Mouse (Mus musculus) cerebellum, postnatal 14 days (tissue): ENCODE measurements around the gene Aldh3b1.
A peak's percentile ranks its signal among the peaks of the same experiment; 100 is the strongest.

ENCODE experiments used
- DNase-seq, 2 experiments: peaks; one replicate each; pipeline ENCODE4 v3.0.0; 2021; ENCODE audit warnings: mixed read lengths in 2 of 2

The Aldh3b1 gene

DNA sequence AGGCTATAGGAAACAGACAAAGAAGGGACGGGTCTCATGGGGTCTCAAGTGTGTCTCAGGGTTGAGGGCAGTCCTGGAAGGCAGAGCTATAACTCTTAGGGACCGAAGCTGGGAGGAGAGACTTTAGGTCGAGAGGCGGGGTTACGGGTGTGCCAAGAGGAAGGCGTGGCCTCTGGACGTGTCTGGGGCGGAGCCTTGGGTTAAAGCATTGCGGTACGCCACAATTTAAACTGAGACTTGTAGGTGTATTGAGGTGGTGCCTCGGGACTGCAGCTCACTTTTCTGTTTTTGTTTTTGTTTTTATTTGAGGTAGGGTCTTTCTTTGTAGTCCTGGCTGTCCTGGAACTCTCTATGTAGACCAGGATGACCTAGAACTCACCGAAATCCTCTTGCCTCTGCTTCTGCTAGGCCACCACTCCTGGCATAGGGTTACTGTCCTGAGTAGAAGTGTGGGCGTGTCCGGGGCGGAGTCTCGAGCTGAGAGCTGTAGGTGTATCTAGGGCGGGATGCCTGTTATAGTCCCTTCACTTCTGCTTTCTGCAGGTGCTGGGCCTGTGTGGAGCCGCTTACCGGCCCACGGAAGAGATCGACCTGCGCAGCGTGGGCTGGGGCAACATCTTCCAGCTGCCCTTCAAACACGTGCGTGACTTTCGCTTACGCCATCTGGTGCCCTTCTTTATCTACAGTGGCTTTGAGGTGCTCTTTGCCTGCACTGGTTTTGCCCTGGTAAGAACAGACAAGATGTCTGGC, 13.6 kb upstream of the Aldh3b1 start:
- no peak for DNase-seq

DNA sequence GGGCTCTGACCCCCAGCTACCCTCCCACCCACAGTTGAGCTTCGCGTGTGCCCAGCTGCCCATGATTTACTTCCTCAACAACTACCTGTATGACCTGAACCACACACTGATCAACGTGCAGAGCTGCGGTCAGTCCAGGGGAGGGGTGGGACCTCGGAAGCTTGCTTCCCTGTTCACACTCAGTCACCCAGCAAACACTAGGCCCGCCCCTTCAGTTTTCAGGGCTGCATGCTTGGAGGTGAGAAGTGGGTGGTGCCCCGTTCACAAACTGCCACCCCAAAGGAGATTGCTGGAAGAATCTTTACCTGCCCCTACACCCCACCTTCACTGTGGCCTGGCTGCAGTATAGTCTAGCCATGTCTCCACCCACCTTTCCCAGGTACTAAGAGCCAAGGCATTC, 12.7 kb upstream of the Aldh3b1 start:
- DNase-seq: no peak

DNA sequence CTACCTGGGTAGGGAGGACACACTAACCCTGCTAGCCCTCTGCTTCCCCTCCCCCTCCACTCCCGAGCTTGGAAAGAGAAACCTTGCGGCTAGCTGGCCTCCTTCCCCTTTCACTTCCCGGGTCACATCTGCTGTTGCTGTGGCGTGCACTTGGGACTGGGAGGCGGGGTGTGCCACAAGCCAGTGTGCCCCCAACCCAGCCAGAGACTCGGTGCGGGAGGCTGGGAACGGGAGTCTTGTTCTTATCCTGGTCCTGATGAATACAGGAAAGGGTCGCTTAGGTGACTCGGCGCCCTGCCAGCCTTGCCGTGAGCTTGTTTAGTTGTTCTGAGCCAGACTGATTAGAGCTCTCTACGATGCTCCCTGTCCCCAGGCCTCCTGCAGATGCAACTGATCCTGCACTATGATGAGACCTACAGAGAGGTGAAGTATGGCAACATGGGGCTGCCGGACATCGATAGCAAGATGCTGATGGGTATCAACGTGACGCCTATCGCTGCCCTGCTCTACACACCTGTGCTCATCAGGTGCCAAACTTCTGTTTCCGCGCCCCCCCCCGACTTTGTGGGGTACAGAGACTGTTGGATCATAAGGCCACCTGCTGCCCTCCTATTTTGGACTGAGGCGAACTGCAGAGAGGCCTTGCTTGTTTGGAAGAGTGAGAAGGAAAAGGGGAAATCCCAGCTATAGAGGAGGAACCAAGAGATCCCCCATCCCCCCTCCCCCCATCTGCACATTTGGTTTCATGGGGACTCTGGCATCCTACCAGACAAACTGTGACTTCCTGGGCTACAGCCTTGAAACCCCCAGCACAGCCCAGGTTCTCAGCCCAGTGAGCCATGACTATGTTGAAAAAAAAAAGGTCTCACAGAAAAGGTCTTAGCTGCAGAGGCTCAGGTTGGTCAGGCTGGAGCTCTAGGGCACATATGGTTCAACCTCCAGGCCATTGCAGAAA, 6.6 kb upstream of the Aldh3b1 start:
- peak; percentile 47 to 66 for DNase-seq

- DNase-seq: peak in 1 of 2 experiments; percentile 22
These were observed 5.7 kb upstream of the Aldh3b1 start, which contains the start of gene Unc93b1 for GRCm38 (mm10) chr19:3935032-3935895. Unc93b1 (plus strand) TSS chr19:3935186.

GRCm38 (mm10) chr19:3931716-3932115, 2.1 kb upstream of the Aldh3b1 start:
- DNase-seq: no peak

DNA sequence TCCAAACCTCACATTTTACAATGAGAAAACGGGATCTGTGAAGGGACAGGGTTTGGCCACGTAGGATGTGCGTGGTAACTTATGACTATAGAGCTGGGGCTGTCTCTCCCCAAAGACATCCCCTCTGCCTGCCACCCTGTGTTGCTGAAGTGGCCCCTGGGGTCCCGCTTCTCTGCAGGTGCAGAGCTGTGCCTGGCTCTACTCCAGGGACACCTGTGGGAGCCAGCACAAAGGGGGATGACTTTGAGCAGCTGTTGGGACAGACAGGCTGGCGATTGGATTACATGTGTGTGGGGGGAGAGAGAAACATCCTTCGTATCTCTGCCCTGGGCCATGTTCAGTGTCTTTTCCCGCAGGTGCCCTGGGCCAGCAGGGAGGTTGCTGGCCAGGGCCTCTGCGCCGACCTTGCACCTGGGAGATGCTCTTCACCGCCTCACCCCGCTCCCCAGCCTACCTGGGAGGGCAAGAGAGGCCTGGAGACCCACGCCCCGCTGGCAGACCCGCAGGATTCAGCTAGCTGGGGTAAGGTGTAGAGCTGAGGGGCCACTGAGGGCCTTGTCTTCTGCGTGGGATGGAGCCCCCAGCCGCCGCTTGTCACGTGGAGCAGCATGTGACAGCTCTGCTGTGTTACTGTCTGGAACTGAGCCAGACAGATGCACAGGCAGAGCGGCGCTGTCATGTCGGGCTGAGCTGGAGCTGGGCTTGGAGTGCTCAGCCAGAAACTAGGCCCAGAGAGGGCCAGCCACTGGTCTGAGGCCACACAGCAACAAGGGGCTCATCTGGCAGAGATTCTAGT, 852 bp upstream of the Aldh3b1 start:
- peak in 1 of 2 experiments; percentile 32 for DNase-seq

- DNase-seq: no peak
These were observed 829 bp downstream of the Aldh3b1 start for GRCm38 (mm10) chr19:3928779-3929178.

- DNase-seq: no peak
These were observed 1.6 kb downstream of the Aldh3b1 start for GRCm38 (mm10) chr19:3927989-3928388.

GRCm38 (mm10) chr19:3926685-3927084, 2.9 kb downstream of the Aldh3b1 start:
- DNase-seq: no peak

- DNase-seq: peak; percentile 41 to 45
These were observed 3.3 kb downstream of the Aldh3b1 start for GRCm38 (mm10) chr19:3926279-3926678.

- no peak for DNase-seq
These were observed 3.7 kb downstream of the Aldh3b1 start for GRCm38 (mm10) chr19:3925859-3926258.

DNA sequence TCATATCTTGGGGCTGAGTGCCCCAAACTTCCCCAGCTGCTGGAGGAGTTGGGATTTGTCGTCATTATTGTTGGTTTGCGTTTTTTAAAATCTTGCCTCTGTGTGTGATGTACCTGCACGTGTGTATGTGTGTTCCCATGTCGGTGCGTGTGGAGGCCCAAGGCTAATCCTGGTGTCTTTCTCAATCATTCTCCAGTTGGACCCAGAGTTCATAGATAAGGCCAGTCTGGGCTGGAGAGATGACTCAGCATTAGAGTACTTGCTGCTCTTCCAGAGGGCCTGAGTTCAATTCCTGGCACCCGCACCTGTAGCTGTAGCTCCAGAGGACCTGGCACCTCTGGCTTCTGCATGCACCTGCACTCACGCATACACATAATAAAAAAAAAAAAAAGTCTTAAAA, 4.7 kb downstream of the Aldh3b1 start:
- DNase-seq: no peak

DNA sequence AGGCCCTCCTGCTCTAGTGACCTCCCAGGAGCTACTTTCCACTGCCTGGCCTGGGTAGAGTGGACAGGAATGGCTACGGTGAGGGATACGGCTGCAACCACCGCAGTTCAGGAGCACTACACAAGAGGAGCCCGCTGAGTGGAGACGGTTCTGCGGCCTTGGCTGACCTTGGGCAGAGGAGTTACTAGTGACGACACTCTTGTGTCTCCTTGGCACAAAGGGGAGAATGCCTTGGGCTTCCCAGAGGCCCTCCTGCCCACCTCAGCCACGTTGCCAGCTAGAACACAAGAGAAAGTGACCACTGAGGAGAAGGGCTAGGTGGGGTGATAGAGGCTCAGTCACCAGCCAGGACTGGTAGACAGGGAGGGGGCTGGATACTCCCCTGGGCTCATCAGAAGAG, 5.4 kb downstream of the Aldh3b1 start:
- DNase-seq: no peak

DNA sequence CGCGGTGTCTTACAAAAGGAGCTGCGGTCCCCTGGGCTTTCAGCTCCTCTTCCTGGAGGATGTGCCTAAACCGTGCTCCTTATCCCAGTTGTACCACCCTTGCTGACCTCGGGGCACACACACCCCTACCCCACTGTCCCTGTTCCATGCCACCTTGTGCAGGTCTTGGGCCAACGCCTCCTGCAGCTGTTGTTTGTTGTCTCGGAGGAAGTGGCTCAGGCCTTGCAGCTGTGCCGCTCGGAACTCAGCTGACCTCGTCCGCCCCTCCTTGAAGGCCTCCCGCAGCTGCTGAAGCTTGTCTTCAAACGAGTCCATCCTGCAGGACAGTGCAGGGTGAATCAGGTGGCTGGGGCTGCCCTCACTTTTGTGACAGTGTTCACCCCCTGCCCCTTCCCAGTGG, 6.0 kb downstream of the Aldh3b1 start:
- DNase-seq: no peak

DNA sequence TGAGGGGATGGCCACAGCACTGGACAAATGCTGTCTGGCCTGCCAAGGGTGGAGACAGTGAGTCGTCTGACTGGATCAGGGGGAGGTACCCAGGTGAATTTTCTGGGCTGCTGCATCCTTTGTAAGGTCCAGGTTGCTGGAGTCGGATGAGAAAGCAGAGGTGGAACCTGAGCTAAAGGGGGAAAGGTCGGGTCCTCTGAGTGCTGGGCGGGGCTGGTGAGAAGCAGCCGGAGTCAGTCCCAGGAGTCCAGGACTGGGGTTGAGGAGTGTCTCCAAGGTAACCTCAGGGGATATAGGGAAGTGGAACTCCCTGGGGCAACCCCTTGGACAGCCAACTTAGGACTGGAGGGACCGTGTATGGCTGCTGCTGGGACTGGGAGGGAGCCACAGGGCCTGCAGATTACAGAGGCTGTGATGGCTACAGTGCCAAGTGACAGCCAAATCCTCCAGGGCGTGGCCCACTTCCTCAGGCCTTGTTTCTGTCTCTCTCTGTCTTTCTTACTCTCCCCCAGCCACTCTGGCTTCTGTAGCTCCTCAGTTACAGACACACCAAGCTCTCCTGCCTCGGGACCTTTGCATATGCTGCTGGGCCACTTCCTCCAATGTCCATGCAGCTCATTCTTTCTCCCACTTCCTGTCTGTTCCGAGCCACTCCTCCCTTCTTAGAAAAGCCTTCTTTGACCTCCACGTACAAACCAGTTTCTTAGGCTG, 6.8 kb downstream of the Aldh3b1 start:
- DNase-seq: no peak

GRCm38 (mm10) chr19:3919928-3920327, 9.7 kb downstream of the Aldh3b1 start:
- DNase-seq: no peak

- no peak for DNase-seq
These were observed 12.9 kb downstream of the Aldh3b1 start for GRCm38 (mm10) chr19:3916727-3917126.

DNA sequence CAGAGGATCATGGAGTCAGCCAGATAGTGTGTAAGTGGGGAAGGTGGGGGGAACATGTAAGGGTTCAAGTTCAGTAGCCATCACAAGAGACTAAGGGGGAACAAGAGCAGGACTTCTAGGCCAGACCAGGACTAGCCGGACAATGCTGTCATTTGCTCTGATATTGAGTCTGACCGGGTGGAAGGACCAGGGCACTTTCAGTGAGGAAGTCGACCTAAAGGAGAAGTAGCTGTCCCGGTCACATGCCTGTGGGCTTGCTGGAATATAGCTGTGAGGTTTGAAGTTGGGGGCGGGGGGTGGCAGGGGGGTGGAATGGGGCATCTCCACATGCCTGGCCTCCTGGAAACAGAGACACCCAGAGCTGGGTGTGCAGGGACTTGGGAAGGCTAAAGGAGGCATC, 15.1 kb downstream of the Aldh3b1 start:
- no peak for DNase-seq

DNA sequence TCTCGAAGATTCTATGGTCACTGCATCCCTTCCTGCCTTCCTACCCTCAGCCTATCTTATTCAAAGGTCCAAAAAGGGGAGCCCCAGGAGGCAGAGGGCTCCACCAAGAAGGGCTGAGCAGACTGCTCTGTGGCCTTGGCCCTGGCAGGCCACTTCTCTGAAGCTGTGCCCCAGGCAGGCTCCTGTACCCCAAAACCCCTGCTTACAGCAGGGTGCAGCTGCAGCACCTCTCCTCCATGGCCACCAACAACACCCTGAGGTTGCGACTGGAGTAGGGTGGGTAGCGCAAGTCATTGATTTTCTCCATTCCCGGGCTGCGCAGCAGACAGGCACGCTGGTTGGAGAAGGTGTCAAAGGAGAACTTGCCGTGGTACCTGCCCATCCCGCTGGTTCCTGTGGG, 15.9 kb downstream of the Aldh3b1 start:
- no peak for DNase-seq

DNA sequence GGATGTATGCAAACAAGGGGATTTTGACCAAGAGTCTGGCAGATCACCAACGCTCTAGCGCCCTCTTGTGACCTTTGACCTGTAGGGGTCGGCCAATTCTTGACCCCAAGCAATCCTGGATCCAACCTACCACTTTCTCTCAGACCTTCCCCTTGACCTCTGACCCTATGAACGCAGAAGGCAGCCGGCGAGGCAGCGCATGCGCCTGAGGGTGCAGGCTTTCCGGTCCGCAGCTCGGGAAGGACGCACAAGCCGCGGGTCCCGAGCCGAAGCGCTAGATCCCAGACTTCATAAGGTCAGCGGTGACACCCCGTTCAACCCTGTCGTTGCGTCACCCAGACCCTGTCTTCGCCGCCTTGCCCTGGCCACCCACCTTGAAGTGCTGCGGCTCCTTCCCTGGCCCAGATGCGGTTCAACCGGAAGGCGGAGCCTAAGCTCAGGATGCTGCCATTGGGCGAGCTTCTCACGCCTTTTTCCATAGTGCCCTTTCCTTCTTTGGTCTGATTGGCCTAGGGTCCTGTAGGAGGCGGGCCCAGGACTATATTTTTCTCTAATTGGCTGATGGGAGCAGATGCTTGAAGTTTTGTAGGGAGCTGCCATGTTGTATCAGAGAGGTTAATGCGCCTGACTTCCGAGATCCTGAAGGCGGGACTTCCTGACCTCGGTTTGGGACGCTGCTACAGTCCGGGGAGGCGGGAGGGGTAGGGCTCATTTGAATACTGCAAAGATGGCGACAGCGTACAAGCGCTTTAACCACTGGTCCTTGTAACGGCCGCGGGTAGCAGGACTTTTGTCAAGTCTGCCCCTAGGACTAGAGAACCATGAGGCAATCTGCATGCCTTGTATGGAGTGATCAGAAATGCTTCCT, 17.0 kb downstream of the Aldh3b1 start, which contains the start of gene Ndufs8:
TSS of gene Ndufs8 (minus strand) at position 438 of the 868 bp plus-strand sequence.
- peak; percentile 87 to 92 for DNase-seq
